Mouse (Mus musculus) heart, postnatal 0 days (tissue): ENCODE measurements around the gene Sept10.

Experiments
- CTCF ChIP-seq: IDR thresholded peaks from 2 replicates; pipeline ENCODE4 v1.5.1; 2016; ENCODE audit warnings: antibody characterized with exemption, control low read depth, low read depth
- EP300 ChIP-seq: IDR thresholded peaks from 2 replicates; pipeline ENCODE4 v1.6.1; 2016; ENCODE audit warnings: antibody characterized with exemption, low read depth

DNA sequence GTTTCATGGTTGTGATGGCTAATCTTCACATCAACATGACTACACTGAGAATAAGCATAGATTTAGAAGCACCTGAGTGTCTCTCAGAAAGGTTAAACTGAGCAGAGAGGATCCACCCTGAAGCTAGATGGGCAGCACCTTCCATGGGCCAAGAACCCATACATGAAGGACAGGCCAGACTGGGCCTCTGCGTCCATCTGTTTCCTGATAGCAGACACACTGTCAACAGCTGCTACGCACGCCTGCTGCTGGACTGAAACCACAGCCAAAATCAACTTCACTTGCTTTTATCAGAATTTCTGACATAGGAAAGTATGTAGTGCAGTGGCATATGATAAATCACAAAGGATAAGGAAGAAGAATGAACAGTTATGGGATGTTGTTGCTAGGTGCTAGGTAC is 42.0 kb downstream of the Sept10 start:
- TF ChIP-seq CTCF (no peak), EP300 (no peak)
